In the genomic region with DNA sequence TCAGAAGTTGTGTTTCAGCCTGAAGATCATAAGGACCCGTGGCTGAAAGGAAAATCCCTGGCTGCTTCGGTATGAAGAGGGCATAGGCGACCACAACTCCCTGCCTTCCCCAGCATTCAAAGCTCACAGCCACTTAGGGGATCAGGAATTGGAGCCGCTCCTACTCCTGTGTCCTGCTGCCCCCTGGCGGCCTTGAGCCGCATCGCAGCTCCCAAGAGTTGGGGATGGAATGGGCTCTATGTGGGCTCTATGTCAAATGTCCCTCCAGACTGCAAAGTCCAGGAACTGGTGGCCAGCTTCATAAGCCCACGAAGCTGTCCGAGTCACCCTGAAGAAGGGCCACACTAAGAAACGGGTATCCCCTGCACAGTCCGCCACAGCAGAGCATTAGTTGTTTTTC, we compare ENCODE assay signal across 8 mouse cellular contexts. TPM values are rescaled to one million over a fixed set of nuclear protein-coding genes. Genes with fewer than 3 reads are reported as not detected.
A peak's percentile ranks its signal among the peaks of the same experiment; 100 is the strongest.
DNase-seq lines count a peak whose midpoint lies in the region; ATAC-seq and TF ChIP-seq lines count a peak whose summit lies in the region.

No protein-coding gene starts in this region.

- no peak overlapping the region for H3K4me2 ChIP-seq in hindbrain, postnatal 0 days (ENCODE audit: low read depth, low read length)

- H3K27me3 ChIP-seq in hindbrain, postnatal 0 days (ENCODE audit: insufficient read depth, low read length), result peaks cover 8% of the 10 kb centered on the region; the same call in 1 of the 2 replicates

- peak; percentile 76 for ATAC-seq in hindbrain, postnatal 0 days
- ATAC-seq in megakaryocyte progenitor cell, adult 5-6 weeks (replicated peaks; ENCODE audit: poor library complexity), result peak; percentile 92

- H3K9me3 ChIP-seq in hindbrain, postnatal 0 days (ENCODE audit: low read length), result peaks cover 4% of the 10 kb centered on the region; the same call in 1 of the 2 replicates

- peak; percentile 82 for DNase-seq in T-cell, adult 2 months (ENCODE audit: low spot score)
- DNase-seq in cerebellum, postnatal 10 days, result peak; percentile 96 to 98
- DNase-seq in frontal cortex, postnatal 36 days (ENCODE audit: low spot score in 2 of 2), result peak; percentile 78 to 85
- DNase-seq in hindbrain, postnatal 0 days (ENCODE audit: low spot score), result peak; percentile 81
- DNase-seq in left cerebral cortex, adult 2 months (ENCODE audit: extremely low spot score in 1 of 2, low spot score in 2 of 2), result peak; percentile 81 to 90
- DNase-seq in right cerebral cortex, adult 2 months (ENCODE audit: low spot score in 2 of 2), result peak; percentile 83 to 91
- DNase-seq in urinary bladder, postnatal 10 days (ENCODE audit: low spot score), result peak; percentile 59

- H3K36me3 ChIP-seq in hindbrain, postnatal 0 days (ENCODE audit: insufficient read depth, low read length), result no peaks in the 10 kb centered on the region

- H3K9ac ChIP-seq in hindbrain, postnatal 0 days (replicated peaks; ENCODE audit: low read length), result no peak overlapping the region

- 5% methylated on average over 11 of the region's 11 CpGs for WGBS in hindbrain, postnatal 0 days

- TF ChIP-seq CTCF in hindbrain, postnatal 0 days (IDR thresholded peaks at IDR 0.05; ENCODE audit: low read depth), result peak; percentile 96
- TF ChIP-seq CTCF in left cerebral cortex, adult 2 months (IDR thresholded peaks at IDR 0.05), result peak; percentile 98

- H3K27ac ChIP-seq in hindbrain, postnatal 0 days, result no peak overlapping the region
- no peak overlapping the region for H3K27ac ChIP-seq in left cerebral cortex, adult 2 months

- intact Hi-C loops in left cerebral cortex, adult 2 months (cut with DNase I), result loop anchor here (1.0 kb wide), 1 partner anchor 16 kb away; no protein-coding TSS in a partner anchor

- no peaks in the 10 kb centered on the region for H3K4me1 ChIP-seq in hindbrain, postnatal 0 days (ENCODE audit: insufficient read depth, low read length)

- H3K4me3 ChIP-seq in hindbrain, postnatal 0 days (ENCODE audit: low read length), result no peak overlapping the region
- no peak overlapping the region for H3K4me3 ChIP-seq in left cerebral cortex, adult 2 months

RNA-seq across cellular contexts. Expression of a gene that starts 12.2 kb away (rescaled TPM):
- total RNA-seq in hindbrain, postnatal 0 days (2014; rRNA removed), result 74.3 and 83.8 TPM in 2 replicates
- polyA plus RNA-seq in hindbrain, postnatal 0 days (2015; fragmentation: Nextera tagmentation; extraction: Ambion mirVana), result 141 and 146 TPM in 2 replicates
- total RNA-seq in left cerebral cortex, adult 2 months (2021), result 10 to 100 TPM; 20.3 to 25.3 TPM
- total RNA-seq in megakaryocyte progenitor cell, adult 5-6 weeks (2015), result 248 and 262 TPM in 2 replicates
- total RNA-seq in megakaryocyte progenitor cell, adult 5-6 weeks (2017), result 464 and 467 TPM in 2 replicates

RNA-seq across cellular contexts. Expression of a gene that starts 33.2 kb away (rescaled TPM):
- 259 and 266 TPM in 2 replicates for total RNA-seq in hindbrain, postnatal 0 days (2014; rRNA removed)
- 326 and 341 TPM in 2 replicates for polyA plus RNA-seq in hindbrain, postnatal 0 days (2015; fragmentation: Nextera tagmentation; extraction: Ambion mirVana)
- 100 to 1,000 TPM; 215 TPM for total RNA-seq in left cerebral cortex, adult 2 months (2021)
- 289 and 314 TPM in 2 replicates for total RNA-seq in megakaryocyte progenitor cell, adult 5-6 weeks (2015)
- 188 and 193 TPM in 2 replicates for total RNA-seq in megakaryocyte progenitor cell, adult 5-6 weeks (2017)

RNA-seq across cellular contexts. Expression of a gene that starts 39.2 kb away (rescaled TPM):
- 15.5 and 15.9 TPM in 2 replicates for total RNA-seq in hindbrain, postnatal 0 days (2014; rRNA removed)
- 11.4 and 12.9 TPM in 2 replicates for polyA plus RNA-seq in hindbrain, postnatal 0 days (2015; fragmentation: Nextera tagmentation; extraction: Ambion mirVana)
- total RNA-seq in left cerebral cortex, adult 2 months (2021), result 10 to 100 TPM; 13.0 to 16.1 TPM
- 1.9 and 3.1 TPM in 2 replicates for total RNA-seq in megakaryocyte progenitor cell, adult 5-6 weeks (2015)
- total RNA-seq in megakaryocyte progenitor cell, adult 5-6 weeks (2017), result 6.7 and 8.0 TPM in 2 replicates

RNA-seq across cellular contexts. Expression of a gene that starts 41.3 kb away (rescaled TPM):
- 91.0 and 114 TPM in 2 replicates for total RNA-seq in hindbrain, postnatal 0 days (2014; rRNA removed)
- polyA plus RNA-seq in hindbrain, postnatal 0 days (2015; fragmentation: Nextera tagmentation; extraction: Ambion mirVana), result 180 and 183 TPM in 2 replicates
- 100 to 1,000 TPM; 549 to 569 TPM for total RNA-seq in left cerebral cortex, adult 2 months (2021)
- total RNA-seq in megakaryocyte progenitor cell, adult 5-6 weeks (2015), result 4.1 and 6.9 TPM in 2 replicates
- total RNA-seq in megakaryocyte progenitor cell, adult 5-6 weeks (2017), result 1.1 and 2.4 TPM in 2 replicates

RNA-seq across cellular contexts. Expression of a gene that starts 45.4 kb away (rescaled TPM):
- total RNA-seq in hindbrain, postnatal 0 days (2014; rRNA removed), result 0.42 and 0.68 TPM in 2 replicates
- polyA plus RNA-seq in hindbrain, postnatal 0 days (2015; fragmentation: Nextera tagmentation; extraction: Ambion mirVana), result 1.4 and 1.5 TPM in 2 replicates
- under 1 TPM in 1 of 2 experiments, not detected in 1; 0.79 TPM for total RNA-seq in left cerebral cortex, adult 2 months (2021)
- total RNA-seq in megakaryocyte progenitor cell, adult 5-6 weeks (2015), result not detected in 2 replicates
- total RNA-seq in megakaryocyte progenitor cell, adult 5-6 weeks (2017), result not detected in 2 replicates
